Mouse (Mus musculus) left cerebral cortex, postnatal 10 days (tissue): Measurements from ENCODE around the gene Nkiras1. TPM values are rescaled to one million over a fixed set of nuclear protein-coding genes. Genes with fewer than 3 reads are reported as not detected.

ENCODE experiments used
- DNase-seq, 2 experiments: peaks; one replicate each; pipeline ENCODE4 v3.0.0; 2021 to 2022; ENCODE audit warnings: low spot score in 2 of 2, mixed read lengths in 1 of 2; ENCODE audit errors: extremely low spot score in 1 of 2
- intact Hi-C: fragments of 180-260 bp; cut with DNase I; formaldehyde crosslinking; loops from one replicate; pipeline ENCODE4 v1.15.1; 2025
- total RNA-seq, 2 experiments: library from RNA; stranded (reverse); gene quantifications; 2 replicates each; pipeline ENCODE4 v1.2.3; 2021

Nkiras1 gene
- total RNA-seq, 2 experiments from 2014 or later: 78.4 to 83.4 TPM

DNA sequence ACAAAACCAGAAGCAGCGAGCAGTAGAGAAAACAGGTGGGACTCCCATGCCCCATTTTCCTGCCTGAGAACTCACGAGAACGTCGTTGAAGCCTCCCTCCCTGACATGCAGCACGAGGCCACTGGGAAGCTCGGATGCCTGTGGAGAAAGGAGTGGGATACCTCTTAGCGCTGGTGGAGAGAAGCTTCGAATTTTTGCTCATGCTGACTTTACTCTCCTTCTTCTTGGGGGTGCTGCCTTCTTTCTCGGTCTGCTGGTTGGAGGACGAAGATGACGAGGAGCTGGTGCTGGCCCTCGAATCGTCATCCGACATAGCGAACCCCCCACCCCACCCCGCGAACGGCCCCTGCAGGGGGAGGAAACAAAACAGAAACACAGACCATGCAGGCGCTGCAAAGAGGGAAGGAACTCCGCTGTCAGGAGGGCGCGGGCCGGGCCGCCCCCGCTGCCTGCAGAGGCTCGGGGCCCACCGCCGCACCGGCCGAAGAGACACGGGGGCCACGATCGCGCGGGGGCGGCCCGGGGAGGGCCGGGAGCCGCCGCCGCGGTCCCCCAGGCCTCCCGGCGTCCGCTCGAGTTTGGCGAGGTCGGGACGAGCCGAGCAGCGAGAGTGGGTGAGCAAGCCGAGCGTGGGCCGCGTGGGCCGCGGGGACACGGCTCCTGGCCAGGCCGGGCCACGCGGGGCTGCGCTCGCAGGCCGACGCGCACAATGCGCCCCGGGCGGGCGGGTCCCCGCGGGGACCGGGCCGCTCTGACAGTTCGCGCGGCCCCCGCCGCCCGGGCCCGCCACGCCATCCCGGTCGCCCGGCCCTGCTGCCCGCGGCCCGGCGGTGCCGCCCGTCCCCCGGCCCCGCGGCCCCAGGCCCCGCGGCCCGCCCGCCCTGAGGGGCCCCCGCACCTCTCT is 60.1 kb downstream of the Nkiras1 start:
- DNase-seq: peak in 1 of 2 experiments; percentile 69
- intact Hi-C loops: no loop called here

DNA sequence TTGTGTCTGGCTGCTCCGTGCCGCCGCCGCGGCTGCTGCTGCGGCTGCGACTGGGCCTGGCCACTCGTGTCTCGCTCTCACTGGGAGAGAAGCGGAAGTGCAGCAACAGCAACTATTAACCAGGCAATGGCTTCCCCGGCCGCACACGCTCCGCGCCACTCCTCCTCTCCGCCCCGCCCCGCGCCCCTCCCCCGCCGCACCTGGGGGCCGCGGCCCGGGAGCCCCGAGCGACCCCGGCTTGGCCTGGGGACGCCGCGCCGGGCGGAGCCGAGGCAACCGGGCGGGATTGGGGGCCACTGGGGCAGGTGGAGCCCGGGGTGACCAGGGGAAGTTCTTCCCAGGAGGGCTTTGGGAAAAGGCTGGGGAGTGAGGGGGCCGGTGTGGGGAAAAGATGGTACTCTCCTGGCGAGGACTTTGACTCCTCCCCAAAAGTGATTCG is 60.8 kb downstream of the Nkiras1 start, which contains the start of gene Ube2e1:
Gene Ube2e1 (minus strand): TSS at position 167 of the 439 bp plus-strand sequence.
- intact Hi-C loops: no loop called here
- DNase-seq: peak; percentile 38 to 81

Other genes starting within 250 kb of the Nkiras1 start
- gene Nr1d2, start 32.0 kb upstream of the Nkiras1 start, total RNA-seq: 10 to 100 TPM; 50.1 to 57.3 TPM
- 100 to 1,000 TPM; 585 to 608 TPM for gene Rpl15, start 255 bp downstream of the Nkiras1 start, total RNA-seq
- gene Ube2e1, start 60.7 kb downstream of the Nkiras1 start, total RNA-seq: 100 to 1,000 TPM; 117 to 120 TPM